Mouse (Mus musculus): ENCODE results near the gene Zc3h13. TPM values are rescaled to one million over a fixed set of nuclear protein-coding genes. Genes with fewer than 3 reads are reported as not detected.

Zc3h13 gene
- polyA plus RNA-seq, 1 experiment from 2014 or later, result 37.1 TPM

DNA sequence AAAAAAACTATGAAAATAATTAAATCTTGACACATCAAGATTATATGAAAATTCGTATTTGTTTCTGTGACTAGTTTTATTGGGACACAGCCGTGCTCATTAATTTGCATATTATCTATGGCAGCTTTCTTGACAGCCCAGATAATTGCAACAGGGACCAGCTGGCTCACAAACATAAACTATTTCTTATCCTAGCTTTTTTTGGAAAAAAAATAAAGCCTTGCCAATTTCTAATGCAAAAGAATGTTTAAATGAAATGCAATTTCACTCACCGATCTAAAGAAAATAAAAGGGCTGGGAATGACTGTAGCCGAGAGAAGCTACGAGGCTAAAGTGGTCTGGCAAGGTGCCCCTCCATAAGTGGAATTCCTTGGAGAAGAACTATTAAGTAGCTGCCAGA, 3.8 kb upstream of the Zc3h13 start:
- no peak overlapping the region for H3K27ac ChIP-seq (replicated peaks)
- no peak overlapping the region for H3K4me3 ChIP-seq
- H3K27me3 ChIP-seq (replicated peaks; ENCODE audit: low read depth, poor library complexity, severe bottlenecking), result 0 out of 2 replicates have a peak, but pooled peaks cover 4% of the 10 kb centered on the region
- no peak for DNase-seq (ENCODE audit: low spot score)
- peaks cover 12% of the 10 kb centered on the region; the same call in 1 of the 2 replicates for H3K4me1 ChIP-seq
- WGBS, result 76% methylated on average over 5 of the region's 5 CpGs
- no peaks in the 10 kb centered on the region for H3K36me3 ChIP-seq (replicated peaks)
- no peaks in the 10 kb centered on the region for H3K9me3 ChIP-seq

DNA sequence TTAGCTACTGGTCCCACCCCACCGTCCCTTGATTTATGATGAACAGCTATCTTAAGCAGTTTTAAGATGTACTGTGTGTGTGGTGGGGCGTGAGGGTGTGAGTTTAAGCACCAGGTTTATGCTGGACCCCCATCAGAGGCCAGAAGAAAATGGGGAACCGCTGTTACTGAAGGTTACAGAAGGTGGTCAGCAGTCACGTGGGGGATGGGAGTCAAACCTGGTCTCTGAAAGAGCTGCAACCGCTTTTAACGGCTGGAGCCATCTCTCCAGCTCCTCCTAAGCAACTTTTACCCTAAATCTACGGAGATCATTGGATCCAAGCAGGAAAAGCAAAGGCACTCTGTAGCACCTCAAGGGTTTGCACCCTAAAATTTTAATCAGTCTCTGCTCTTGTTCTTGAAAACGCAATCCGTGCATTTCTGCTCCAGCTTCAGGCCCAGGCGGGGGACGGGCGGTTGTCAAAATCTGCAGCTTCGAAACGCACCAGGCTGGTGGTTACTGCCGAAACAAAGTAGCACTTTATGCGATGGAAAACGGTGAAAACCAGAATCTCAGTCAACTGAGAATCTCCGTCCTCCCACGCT, 472 bp upstream of the Zc3h13 start:
- Histone ChIP-seq H3K36me3 (replicated peaks) (no peaks in the 10 kb centered on the region), H3K27me3 (replicated peaks; ENCODE audit: low read depth, poor library complexity, severe bottlenecking) (0 out of 2 replicates have a peak, but pooled peaks cover 4% of the 10 kb centered on the region), H3K9me3 (no peaks in the 10 kb centered on the region), H3K4me1 (peaks cover 17% of the 10 kb centered on the region; the same call in 1 of the 2 replicates), H3K27ac (replicated peaks) (peak overlapping the region; percentile 91), H3K4me3 (peak overlapping the region; percentile 99)
- 5% methylated on average over 19 of the region's 19 CpGs for WGBS
- peak; percentile 34 for DNase-seq (ENCODE audit: low spot score)

DNA sequence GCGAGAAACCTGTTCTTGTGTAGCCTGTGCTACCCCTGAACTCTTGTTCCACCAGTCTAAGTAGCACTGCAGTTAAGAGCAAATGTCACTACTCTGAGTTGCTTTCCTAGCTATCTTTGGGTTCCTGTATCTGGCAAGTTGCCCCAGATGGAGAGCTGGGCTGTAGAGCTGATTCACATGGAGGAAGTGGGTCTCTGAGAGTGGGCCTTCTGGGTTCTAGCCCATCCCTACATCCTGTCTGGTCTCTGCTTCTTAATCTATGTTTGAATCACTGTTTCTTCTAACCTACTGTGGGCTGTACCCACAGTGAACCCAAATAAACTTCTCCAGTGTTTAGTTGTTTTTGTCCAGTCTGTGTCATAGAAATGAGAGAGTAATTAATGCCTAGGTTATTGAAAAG, 16.9 kb downstream of the Zc3h13 start:
- no peak overlapping the region for H3K27ac ChIP-seq (replicated peaks)
- no peak for DNase-seq (ENCODE audit: low spot score)
- H3K27me3 ChIP-seq (replicated peaks; ENCODE audit: low read depth, poor library complexity, severe bottlenecking), result no peaks in the 10 kb centered on the region
- H3K4me1 ChIP-seq, result peaks cover 6% of the 10 kb centered on the region
- no peaks in the 10 kb centered on the region for H3K9me3 ChIP-seq
- H3K36me3 ChIP-seq (replicated peaks), result no peaks in the 10 kb centered on the region
- H3K4me3 ChIP-seq, result no peak overlapping the region
- WGBS, result 86% methylated on average over 1 of the region's 1 CpGs

DNA sequence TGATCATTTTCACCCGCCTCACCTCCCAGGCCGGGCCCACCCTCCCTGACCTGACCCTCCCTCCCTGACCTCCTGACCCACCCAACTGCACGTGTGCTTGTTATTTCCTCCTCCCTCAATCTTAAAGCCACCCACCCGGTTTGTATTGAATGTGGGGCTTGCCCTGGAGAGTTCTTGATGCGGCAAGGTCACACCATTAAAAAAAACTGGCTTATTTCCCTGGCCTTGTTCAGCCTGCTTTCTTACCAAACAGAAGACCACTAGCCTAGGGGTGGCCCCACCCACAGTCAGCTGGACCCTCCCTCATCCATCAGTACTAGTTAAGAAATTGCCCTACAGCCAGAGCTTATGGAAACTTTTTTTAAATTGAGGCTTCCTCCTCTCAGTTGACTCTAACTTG, 19.6 kb downstream of the Zc3h13 start:
- 24% methylated on average over 5 of the region's 5 CpGs for WGBS
- H3K4me1 ChIP-seq, result peaks cover 6% of the 10 kb centered on the region
- H3K27me3 ChIP-seq (replicated peaks; ENCODE audit: low read depth, poor library complexity, severe bottlenecking), result no peaks in the 10 kb centered on the region
- no peak overlapping the region for H3K4me3 ChIP-seq
- no peaks in the 10 kb centered on the region for H3K9me3 ChIP-seq
- no peaks in the 10 kb centered on the region for H3K36me3 ChIP-seq (replicated peaks)
- no peak overlapping the region for H3K27ac ChIP-seq (replicated peaks)
- peak; percentile 9 for DNase-seq (ENCODE audit: low spot score)

DNA sequence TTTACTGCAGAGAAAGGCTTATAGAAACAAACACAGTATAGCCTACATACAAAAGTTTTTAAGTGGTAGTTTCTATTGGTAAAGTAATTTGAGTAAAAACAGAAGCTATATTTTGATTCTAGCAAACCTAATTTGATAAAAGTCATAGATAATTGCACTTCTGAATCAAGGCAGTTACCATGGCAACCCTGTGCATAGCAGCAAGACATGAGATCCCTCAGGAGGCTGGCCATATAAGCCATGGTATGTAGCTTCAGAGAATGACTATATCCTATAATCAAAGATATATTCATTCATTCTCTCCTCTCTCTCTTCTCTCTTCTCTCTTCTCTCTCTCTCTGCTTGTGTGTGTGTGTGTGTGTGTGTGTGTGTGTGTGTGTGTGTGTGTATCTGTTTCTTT, 23.7 kb downstream of the Zc3h13 start:
- peaks cover 5% of the 10 kb centered on the region; the same call in 1 of the 2 replicates for H3K36me3 ChIP-seq (replicated peaks)
- DNase-seq (ENCODE audit: low spot score), result no peak
- no peaks in the 10 kb centered on the region for H3K27me3 ChIP-seq (replicated peaks; ENCODE audit: low read depth, poor library complexity, severe bottlenecking)
- no peak overlapping the region for H3K4me3 ChIP-seq
- H3K9me3 ChIP-seq, result no peaks in the 10 kb centered on the region
- H3K27ac ChIP-seq (replicated peaks), result no peak overlapping the region
- H3K4me1 ChIP-seq, result peaks cover 6% of the 10 kb centered on the region

GRCm38 (mm10) chr14:75309336-75309992, 25.3 kb downstream of the Zc3h13 start:
- H3K27ac ChIP-seq (replicated peaks), result no peak overlapping the region
- 65% methylated on average over 5 of the region's 5 CpGs for WGBS
- no peaks in the 10 kb centered on the region for H3K9me3 ChIP-seq
- H3K27me3 ChIP-seq (replicated peaks; ENCODE audit: low read depth, poor library complexity, severe bottlenecking), result no peaks in the 10 kb centered on the region
- DNase-seq (ENCODE audit: low spot score), result peak; percentile 19
- no peaks in the 10 kb centered on the region for H3K4me1 ChIP-seq
- H3K4me3 ChIP-seq, result no peak overlapping the region
- peaks cover 6% of the 10 kb centered on the region; the same call in 1 of the 2 replicates for H3K36me3 ChIP-seq (replicated peaks)

DNA sequence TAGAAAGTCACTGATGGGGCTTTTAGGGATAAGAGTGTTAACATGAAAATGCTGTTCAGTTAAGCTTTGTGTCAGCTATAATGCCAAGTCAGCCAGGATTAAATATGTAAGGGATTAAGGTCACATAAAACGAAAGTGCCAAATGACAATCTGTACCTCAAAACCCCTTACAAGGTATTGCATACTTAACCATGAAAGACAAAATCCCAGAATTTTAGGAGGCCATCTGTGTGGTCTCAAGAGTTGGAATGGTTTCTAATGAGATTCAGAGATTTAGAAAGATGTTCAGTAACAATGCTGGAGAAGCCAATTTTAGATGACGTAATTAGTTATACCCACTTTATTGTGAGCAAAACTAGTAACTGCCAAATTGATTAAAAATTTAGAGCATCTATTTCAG, 30.3 kb downstream of the Zc3h13 start:
- Histone ChIP-seq H3K36me3 (replicated peaks) (peaks cover 9% of the 10 kb centered on the region; the same call in 1 of the 2 replicates), H3K9me3 (no peaks in the 10 kb centered on the region), H3K27ac (replicated peaks) (no peak overlapping the region), H3K4me3 (no peak overlapping the region), H3K27me3 (replicated peaks; ENCODE audit: low read depth, poor library complexity, severe bottlenecking) (no peaks in the 10 kb centered on the region), H3K4me1 (no peaks in the 10 kb centered on the region)
- DNase-seq (ENCODE audit: low spot score), result no peak
- 87% methylated on average over 2 of the region's 2 CpGs for whole genome bisulfite sequencing

- H3K27me3 ChIP-seq (replicated peaks; ENCODE audit: low read depth, poor library complexity, severe bottlenecking), result no peaks in the 10 kb centered on the region
- H3K4me3 ChIP-seq, result no peak overlapping the region
- H3K27ac ChIP-seq (replicated peaks), result no peak overlapping the region
- DNase-seq (ENCODE audit: low spot score), result no peak
- H3K36me3 ChIP-seq (replicated peaks), result peaks cover 29% of the 10 kb centered on the region
- WGBS, result 88% methylated on average over 2 of the region's 2 CpGs
- H3K9me3 ChIP-seq, result no peaks in the 10 kb centered on the region
- H3K4me1 ChIP-seq, result no peaks in the 10 kb centered on the region
These were observed 34.6 kb downstream of the Zc3h13 start for GRCm38 (mm10) chr14:75318736-75319135.

GRCm38 (mm10) chr14:75320269-75320668, 36.1 kb downstream of the Zc3h13 start:
- no peak overlapping the region for H3K27ac ChIP-seq (replicated peaks)
- no peaks in the 10 kb centered on the region for H3K9me3 ChIP-seq
- no peak overlapping the region for H3K4me3 ChIP-seq
- 93% methylated on average over 5 of the region's 5 CpGs for WGBS
- peaks cover 43% of the 10 kb centered on the region for H3K36me3 ChIP-seq (replicated peaks)
- no peaks in the 10 kb centered on the region for H3K27me3 ChIP-seq (replicated peaks; ENCODE audit: low read depth, poor library complexity, severe bottlenecking)
- H3K4me1 ChIP-seq, result no peaks in the 10 kb centered on the region
- no peak for DNase-seq (ENCODE audit: low spot score)

- no peaks in the 10 kb centered on the region for H3K9me3 ChIP-seq
- H3K4me1 ChIP-seq, result no peaks in the 10 kb centered on the region
- no peak overlapping the region for H3K27ac ChIP-seq (replicated peaks)
- no peak for DNase-seq (ENCODE audit: low spot score)
- no peaks in the 10 kb centered on the region for H3K27me3 ChIP-seq (replicated peaks; ENCODE audit: low read depth, poor library complexity, severe bottlenecking)
- no peak overlapping the region for H3K4me3 ChIP-seq
- WGBS, result 96% methylated on average over 32 of the region's 32 CpGs
- peaks cover 60% of the 10 kb centered on the region for H3K36me3 ChIP-seq (replicated peaks)
These were observed 39.2 kb downstream of the Zc3h13 start for GRCm38 (mm10) chr14:75323354-75323753.

DNA sequence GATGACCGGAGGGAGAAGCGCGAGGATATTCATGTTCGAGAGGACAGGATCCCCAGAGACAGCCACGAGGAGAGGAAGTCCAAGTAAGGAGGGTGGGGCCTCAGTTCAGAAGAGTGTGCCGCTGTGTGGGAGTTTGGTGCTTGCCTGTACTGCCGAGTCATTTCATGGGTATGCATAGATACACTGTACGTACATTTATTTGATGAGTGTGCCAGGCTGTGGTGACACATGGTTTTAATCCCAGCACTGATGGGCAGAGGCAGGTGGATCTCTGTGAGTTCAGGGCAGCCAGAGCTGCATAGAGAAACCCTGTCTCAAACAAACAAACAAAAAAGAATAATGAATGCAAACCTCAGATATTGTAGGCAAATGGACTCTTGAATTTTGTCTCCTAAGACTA, 43.9 kb downstream of the Zc3h13 start:
- no peaks in the 10 kb centered on the region for H3K4me1 ChIP-seq
- no peak overlapping the region for H3K4me3 ChIP-seq
- 84% methylated on average over 8 of the region's 8 CpGs for WGBS
- H3K9me3 ChIP-seq, result no peaks in the 10 kb centered on the region
- peaks cover 81% of the 10 kb centered on the region for H3K36me3 ChIP-seq (replicated peaks)
- H3K27ac ChIP-seq (replicated peaks), result no peak overlapping the region
- no peaks in the 10 kb centered on the region for H3K27me3 ChIP-seq (replicated peaks; ENCODE audit: low read depth, poor library complexity, severe bottlenecking)
- DNase-seq (ENCODE audit: low spot score), result no peak

DNA sequence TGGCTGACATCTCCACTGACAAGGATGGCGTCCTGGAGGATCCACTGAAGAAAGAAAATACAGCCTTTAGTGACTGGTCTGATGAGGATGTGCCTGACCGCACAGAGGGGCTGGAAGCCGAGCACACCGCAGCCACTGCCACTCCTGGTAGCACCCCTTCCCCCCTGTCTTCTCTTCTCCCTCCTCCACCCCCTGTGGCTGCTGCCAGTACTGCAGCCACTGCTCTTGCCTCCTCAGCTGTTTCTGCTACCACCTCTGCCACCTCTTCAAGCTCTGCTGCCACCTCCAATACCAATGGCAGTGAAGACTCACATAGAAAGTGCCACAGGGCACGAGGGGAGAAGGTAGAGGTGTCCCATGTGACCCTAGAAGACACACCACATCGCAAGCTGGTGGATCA, 46.4 kb downstream of the Zc3h13 start:
- WGBS, result 89% methylated on average over 6 of the region's 6 CpGs
- DNase-seq (ENCODE audit: low spot score), result peak; percentile 35
- peaks cover 70% of the 10 kb centered on the region for H3K36me3 ChIP-seq (replicated peaks)

GRCm38 (mm10) chr14:75334321-75334720, 50.1 kb downstream of the Zc3h13 start:
- 93% methylated on average over 4 of the region's 4 CpGs for WGBS

More for the DNA sequence above, 46.4 kb downstream of the Zc3h13 start:
- no peaks in the 10 kb centered on the region for H3K27me3 ChIP-seq (replicated peaks; ENCODE audit: low read depth, poor library complexity, severe bottlenecking)
- H3K4me1 ChIP-seq, result no peaks in the 10 kb centered on the region
- H3K4me3 ChIP-seq, result no peak overlapping the region
- H3K27ac ChIP-seq (replicated peaks), result no peak overlapping the region
- no peaks in the 10 kb centered on the region for H3K9me3 ChIP-seq

More at GRCm38 (mm10) chr14:75334321-75334720, 50.1 kb downstream of the Zc3h13 start:
- H3K36me3 ChIP-seq (replicated peaks), result peaks cover 81% of the 10 kb centered on the region
- no peak overlapping the region for H3K27ac ChIP-seq (replicated peaks)
- H3K4me1 ChIP-seq, result no peaks in the 10 kb centered on the region
- H3K4me3 ChIP-seq, result no peak overlapping the region
- no peaks in the 10 kb centered on the region for H3K9me3 ChIP-seq
- no peak for DNase-seq (ENCODE audit: low spot score)
- no peaks in the 10 kb centered on the region for H3K27me3 ChIP-seq (replicated peaks; ENCODE audit: low read depth, poor library complexity, severe bottlenecking)
